Mouse (Mus musculus) spleen, adult 12 weeks (tissue): Measurements from ENCODE around the gene Itga8.

Experiments used
- DNase-seq: peaks from one replicate; pipeline ENCODE4 v3.0.0; 2022; ENCODE audit warnings: low spot score

The Itga8 gene

DNA sequence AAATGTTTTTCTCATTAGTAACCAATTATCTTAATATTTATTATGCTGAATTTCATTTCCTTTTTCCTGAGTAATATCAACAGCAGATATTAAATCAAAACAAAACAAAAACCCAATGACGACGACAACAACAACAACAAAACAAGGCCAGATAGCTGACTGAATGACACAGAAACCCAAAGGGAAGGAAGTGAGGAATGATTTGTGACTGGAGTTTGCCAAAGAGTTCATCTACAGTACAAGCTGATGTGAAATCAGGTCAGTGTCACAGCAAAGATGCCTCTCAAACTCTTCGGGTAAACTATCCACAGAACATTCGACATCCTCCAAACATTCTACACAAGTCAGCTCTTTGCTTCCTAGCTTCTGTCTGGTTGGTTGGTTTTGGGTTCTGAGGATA lies 104.0 kb downstream of the Itga8 start:
- DNase-seq, result no peak

DNA sequence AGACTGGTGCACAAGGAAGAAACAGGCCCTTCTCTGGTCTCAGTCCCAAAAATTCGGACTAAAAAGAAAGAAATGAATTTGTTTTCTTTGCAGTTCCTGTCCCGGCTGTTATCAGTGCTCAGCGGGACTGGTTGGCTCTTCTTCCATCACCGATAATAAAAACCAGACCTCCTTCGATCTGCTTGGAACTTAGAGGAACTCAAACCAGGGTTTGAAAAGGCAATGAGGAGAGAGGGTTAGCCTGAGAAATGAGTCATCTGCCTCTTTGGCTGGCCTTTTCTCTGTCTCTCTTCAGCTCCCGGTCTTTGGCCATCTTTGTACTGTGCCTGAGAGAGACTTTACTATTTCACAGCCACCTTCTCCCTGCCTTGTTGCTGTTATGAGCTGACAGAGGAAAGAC lies 112.7 kb downstream of the Itga8 start:
- no peak for DNase-seq

DNA sequence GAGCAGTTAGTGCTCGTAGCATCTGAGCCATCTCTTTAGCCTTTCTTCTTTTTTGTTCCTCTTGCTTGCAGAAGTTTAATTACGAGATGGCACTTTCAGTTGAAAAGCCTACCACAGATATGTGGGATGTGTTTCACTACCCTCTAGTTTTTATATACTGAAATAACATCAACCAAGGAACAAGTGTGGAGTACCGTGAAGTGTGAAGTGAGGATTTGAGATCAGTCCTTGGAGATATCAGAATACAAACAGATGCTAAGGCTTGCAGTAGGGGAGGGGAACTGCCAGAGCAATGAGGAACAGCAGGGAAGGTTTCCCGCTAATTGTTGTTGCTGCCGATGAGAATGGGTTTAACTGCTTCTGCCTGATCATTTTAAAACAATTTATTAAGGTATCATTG lies 114.1 kb downstream of the Itga8 start:
- DNase-seq, result no peak

DNA sequence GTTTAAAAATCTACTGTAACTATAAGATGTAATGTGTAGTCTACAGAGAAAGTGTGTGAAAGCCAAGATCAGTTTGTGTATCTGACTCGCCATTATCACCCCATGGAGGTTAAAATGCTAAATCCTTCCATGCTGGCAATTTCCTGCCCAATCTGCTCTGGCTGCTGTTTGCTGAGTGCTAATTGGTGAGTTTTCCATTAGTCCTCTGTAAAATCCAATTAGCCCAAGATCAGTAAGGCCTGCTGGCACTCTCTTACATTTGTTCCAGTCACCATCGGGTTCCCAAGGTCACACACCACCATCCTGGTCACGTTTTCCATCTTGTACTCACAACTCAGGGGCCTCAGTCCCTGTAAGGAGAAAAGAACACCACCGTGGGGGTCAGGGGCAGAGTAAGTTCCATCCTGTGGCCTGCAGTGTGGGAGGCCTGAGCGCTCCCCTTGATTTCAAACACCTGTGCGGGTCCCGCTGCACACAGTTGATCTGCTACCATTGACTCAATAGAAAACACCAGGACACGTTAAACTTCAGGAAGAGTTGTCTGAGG lies 119.2 kb downstream of the Itga8 start:
- DNase-seq, result no peak

DNA sequence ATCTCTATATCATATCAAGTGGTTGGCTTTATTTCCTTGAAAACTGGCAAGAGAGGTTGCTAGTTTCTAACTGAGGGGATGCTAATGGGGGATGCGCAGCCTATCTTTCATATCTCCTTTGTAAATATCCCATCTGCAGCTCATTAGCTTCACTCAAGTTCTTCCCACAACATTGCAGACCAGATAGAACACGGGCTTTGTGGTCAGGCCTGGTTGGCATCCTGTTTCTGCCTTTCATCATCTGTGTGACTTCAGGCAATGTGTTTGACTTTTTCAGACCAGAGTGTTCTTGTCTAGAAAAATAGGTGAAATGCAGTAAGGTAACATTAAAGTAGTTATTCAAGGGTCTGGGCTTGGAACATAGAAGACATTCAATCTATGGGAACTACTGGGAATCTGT lies 121.1 kb downstream of the Itga8 start:
- no peak for DNase-seq

DNA sequence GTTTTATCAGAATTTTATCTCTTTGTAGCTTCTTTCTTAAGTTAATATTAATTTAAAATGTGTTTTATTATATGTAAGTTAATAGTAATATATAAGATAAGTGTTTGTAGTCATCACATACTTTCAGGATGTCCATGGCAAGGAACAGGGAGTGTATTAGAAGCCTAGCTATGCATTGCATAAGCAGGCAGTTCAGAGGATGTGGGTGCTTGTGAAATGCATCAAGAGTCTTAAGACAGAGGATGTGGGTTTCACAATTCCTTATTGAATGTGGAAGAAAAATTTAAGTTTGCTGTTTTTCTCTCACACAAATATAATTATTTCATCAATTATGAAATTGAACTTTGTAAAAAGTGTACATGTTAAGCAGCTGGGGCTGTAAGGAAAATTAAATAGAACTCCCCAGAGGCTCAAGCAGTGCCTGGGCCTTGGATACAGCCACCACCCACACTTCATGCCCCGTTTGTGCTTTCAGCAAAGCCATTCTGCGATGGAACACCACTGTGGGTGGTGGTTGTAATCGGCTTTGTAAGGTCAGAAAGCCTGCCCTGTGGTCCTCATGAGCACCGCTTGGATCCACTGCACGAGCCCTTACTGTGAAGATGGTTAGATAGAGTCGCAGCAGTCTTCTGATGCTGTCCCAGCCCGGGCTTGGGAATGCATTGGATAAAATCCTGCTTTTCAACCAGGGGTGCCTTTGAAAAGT lies 126.8 kb downstream of the Itga8 start:
- no peak for DNase-seq

DNA sequence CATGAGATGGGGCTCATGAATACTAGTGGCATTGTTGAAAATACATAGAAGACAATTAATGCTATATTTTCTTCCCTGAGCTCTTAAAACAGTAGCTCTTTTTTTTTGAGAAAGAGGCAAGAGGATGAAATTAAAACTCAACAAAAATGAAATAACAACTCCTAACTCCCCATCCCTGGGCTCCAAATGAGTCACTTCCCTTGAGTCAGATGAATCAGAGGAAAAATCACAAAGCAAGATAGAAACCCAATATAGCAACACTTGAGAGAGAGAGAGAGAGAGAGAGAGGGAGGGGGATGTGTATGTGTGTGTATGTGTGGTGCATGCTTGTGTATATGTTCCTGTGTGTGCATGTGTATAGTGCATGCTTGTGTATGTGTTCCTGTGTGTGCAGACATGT lies 131.5 kb downstream of the Itga8 start:
- DNase-seq, result no peak

DNA sequence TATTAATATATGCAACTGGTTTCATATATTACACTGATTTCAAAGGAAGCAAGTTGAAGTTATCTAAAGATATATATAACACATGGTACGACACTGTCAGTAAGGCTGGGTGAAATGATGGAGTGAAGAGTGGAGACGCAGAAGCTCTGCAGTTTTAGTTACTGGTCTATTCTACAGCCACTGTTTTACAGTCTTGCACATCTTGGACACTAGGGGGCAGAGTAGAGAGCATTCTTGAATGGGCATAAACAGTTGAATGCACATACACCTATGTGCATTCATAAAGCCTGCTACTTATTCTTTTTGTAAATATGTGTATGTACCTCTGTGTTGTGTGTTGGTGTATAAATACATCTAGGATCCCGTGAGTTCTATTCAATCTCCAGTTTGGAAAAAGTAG lies 141.2 kb downstream of the Itga8 start:
- DNase-seq, result no peak

DNA sequence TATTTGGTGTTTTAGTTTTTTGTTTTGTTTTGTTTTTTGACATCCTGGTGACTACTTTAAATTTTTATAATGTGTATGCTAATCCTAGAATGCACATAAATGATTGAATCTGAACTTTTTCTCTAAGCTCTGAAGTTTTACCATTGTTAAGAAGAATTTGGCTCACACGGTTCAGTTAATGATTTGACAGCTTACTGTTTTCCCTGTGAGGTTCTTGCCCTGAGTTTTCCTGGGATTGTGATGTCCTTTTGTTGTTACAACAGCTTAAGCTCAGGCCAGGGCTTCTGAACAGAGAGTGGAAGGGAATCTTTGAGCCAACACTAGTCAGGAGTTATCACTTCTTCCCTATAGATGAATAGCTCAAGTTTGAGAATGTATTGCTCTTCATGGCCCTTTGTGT lies 144.7 kb downstream of the Itga8 start:
- DNase-seq, result no peak

DNA sequence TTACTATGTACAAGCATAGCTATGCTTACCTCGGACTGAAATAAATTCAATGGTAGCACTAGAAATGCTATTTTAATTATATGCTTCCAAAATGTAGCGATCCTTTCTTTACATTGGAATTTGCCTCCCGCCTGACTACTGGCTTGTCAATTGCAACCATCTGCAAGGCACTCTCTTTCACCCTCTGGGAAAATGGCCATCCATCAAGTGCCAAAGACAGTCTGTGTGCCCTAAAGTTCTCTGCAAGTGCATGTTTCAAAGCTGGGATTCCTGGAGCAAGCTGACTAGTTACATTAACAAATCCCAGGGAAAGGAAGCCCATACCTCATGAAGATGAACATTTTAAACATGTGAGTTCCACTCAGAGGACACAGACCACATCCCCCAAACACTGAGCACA lies 145.3 kb downstream of the Itga8 start:
- no peak for DNase-seq

DNA sequence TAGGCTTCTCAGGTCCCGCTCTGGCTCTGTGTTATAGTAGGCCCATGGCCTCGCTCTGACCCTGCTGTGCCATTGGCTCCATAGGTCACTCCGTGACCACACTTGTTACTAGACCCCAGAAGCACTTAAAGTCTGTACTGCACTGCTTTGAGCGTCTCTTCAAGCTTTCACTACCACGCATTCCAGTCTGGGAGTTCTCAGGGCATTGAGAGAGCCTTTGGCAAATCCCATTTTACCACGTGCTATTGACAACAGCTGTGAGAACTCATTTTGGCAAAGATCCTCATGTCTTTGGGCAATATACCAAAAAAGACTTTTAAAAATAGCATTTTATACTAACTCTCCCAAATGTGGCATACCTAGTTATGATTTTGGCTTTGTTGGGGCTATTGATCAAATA lies 147.0 kb downstream of the Itga8 start:
- no peak for DNase-seq

DNA sequence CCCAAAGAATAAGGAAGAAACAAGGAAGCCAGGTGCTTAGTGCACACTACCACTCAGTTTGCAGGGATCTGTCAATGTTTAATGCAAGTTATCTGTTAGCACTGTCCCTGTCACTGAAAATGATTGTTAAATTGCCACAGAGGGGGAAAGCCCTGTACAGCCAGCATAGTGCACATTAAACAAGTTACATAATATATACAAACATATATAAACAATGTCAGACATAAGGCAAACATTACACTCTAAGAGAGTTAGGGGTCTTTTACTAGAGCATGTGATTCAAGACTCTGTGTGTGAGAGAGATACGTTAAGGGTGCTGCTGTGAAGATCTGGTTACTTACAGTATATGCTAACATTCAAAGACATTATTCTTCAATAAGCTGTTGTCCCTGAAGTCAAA lies 148.2 kb downstream of the Itga8 start:
- no peak for DNase-seq

DNA sequence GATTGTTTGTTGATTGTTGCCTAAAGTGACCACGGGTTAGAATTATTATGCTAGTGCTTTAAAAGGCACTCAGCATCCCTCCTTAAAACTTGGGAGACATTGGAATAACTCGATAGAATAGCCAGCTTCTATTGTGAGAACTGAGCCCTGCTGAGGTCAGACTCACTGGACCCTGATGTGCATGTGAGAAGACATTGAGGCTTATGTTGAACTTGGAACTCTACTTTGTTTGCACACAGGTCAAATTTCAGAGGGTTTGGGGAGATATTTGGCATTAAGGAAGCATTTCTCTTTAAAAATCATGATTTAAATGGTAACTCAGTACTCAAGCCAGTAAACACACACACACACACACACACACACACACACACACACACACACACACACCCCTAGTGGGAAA lies 153.8 kb downstream of the Itga8 start:
- no peak for DNase-seq

DNA sequence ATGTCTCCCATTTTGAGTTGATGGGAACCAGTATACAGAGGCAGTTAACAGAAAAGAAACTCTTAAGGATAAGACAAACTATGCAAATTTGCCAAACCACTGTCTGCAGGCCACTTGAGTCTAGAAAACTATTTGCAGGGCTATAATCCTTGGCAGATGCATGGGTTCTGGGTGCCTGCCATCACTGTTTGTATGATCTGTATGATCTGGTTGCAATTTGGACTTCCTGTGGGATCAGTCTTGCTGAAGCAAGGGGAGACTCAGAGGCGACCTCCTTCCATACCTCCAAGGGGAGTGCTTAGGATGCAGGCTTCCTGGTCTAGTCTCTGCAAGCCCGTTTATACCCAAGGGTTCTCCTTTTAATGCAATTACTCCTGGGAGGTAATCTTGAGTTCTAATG lies 155.1 kb downstream of the Itga8 start:
- no peak for DNase-seq

DNA sequence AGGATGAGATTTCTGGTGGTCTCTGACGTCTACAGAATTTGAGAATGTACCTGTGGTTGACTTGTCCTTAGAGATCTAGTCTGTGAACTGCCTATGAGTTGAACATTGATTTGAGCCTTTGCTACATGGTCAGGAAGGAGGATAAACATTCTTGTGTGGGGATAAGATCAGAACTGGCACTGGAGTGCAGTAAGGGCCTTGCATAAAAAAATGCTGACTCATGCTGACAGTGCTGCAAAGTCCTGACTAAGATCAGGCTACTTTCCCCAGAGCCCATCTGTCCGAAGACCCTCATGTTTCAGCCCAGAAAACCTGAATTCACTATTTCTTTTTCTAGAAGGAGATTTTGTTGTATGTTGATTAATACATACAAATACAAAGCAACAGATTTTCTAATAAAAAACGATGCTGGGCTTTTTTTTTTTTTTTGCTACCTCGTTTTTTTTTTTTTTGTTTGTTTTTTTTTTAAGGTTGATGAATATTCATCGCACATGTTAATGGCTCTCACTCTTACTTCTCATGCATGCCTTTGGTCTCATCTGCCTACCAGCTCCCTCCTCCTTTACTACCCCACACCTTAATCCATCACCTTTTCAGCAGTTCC lies 162.9 kb downstream of the Itga8 start:
- no peak for DNase-seq

DNA sequence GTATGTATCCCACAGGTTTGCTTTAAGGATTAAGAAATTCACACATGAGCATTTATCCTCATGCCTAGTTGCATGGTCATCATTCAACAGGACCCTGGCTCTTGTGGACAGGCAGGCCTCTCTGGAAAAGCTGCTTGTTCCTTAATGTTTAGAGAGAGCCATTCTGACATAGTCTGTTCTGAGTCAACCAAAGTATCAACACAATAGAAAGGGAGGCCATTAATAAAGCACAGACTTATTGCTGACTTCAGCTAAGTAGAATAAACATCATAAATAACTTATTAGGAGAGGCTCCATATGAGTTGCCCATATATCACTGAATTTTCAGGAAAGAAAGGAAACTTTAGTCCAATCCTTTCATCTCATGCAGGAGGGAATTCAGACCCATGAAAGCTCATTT lies 175.1 kb downstream of the Itga8 start:
- no peak for DNase-seq

DNA sequence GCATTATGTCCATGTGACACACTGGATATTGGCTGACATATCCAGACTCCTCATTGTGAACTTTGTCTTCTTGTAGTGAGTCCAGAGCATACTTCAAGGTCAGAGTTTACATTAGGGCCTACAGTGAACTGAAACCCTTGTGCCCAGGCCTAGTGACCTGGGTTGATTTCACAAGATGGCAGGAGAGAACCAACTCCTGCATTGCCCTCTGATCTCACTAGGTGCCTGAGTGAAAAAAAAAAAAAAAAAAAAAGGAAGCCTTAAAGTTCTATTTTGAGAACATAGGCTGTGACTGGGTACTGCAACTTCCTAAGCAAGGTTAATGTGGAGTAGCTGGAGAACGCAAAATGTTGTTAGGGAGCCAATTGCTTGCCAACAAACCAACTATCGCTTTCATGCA lies 186.2 kb downstream of the Itga8 start:
- DNase-seq, result no peak

DNA sequence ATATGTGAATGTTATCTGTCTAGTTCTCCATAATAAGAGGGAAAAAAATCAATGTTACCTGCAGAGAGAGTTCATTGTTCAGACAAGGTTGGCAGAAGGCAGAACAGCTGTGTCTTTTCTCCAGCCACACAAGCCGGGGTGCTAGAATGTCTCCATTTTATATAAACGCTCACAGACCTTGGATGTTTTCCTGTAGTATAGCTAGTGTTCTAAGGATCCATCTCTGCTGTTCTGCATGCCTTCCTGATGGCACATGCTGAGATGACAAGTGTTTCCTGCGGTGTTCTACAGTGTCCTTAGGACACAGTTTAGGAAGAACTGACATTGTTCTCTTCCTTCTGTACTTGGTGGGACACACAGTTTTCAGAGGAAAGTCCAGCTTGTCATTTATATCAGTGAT lies 192.4 kb downstream of the Itga8 start:
- no peak for DNase-seq

DNA sequence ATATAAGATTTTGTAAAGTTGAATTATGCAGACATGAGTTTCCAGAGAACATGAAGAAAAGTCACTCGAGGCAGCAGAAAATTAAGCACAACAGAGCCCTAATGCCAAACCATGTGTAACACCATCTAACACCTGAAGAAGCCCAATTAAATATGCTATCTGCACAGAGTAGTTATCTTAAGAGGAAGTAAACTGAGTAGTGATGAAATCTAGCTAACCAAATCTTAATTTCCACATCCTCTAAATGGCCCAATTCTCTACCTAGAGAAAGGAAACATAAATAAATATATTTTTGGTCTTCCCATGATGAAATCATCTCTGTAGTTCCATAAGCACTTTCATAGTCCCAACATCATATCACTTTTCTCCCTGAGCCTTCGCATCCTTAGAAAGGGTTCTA lies 193.4 kb downstream of the Itga8 start:
- DNase-seq, result no peak

DNA sequence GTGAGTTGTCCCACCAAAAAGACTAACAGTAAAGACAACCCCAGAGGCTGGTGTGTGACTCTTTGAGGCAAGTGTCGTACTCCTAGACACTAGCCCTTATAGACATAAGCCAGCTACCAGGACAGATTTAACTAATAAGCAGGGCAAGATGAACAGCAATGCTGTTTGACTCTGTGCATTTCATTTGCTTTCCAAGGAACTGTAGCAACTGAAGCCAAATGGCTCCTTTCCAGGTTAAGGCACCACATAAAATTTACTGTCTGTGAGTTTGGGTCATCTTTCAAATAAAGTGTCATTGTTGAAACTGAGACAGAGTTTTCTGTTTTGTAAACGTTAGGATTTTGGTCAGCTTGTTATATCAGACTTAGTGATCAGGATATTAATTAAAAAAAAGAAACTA lies 194.5 kb downstream of the Itga8 start:
- DNase-seq, result no peak

DNA sequence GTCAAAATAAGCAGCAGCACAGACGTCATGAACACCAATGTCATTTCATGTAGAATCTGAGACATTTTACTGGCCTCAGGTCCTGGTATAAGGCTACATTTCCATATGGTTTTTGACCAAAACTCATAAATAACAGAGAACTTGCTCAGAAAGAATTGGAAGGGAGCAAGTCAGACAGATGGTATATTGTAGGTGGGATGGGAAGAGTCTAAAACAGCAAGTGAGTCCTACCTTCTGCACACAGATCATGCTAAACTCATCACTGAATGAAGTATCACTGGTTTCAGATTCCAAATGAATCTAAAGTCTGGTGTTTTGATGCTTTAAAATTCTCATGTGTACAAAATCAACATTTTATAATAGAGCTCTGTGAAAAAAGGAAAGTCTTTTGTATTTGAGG lies 198.5 kb downstream of the Itga8 start:
- no peak for DNase-seq

DNA sequence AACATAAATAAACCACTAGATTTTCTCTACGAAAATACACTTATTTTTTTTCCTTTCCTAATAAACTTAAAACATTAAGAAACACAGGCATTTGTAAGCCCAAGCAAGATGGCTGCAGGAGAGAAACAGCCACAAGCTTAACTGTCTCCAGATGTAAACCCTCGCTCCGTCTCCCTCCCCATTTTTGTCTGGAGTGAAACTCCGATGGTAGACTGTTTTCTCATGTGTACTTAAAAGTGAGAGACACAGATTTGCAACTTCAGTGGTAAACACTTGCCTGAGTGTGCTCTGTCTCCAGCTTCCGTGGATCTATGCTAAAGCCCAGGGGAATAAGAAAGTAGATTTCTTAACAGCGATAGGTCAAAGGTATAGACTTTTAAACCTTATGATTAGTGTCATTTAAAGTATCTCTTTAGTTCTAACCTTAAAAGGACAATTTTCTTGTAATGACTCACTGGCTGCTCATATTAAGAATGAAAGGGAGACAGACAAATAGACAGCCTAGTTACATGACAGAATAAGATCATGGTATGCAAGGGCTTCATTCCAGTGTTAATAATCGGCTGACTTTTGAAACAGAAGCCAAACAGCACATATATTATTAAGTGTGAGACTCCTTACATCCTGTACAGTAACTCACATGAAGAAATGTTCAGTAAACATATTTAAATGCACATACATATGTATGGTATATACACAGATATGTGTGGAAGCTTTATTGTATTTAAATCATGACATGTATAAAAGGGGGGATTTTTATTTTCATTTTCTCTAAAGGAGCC lies 209.3 kb downstream of the Itga8 start:
- no peak for DNase-seq

DNA sequence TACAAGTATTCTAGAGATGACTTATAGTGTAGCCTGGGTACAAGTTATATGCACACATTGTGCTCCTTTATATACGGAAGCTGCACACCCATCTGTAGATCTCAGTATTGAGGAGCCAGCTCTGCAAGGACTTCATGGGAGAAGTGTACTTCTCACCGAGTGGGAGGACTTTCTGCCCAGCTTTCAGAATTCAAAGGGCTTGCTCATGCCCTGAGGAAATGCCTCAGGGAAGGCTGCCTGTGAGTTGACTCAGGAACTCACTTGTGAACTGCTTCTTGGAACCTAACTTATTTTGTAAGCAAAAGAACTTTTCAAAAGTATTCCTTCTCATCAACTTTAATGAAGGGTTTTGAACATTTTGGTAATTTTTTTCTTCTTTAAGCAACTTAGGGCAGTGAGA lies 210.7 kb downstream of the Itga8 start:
- DNase-seq, result no peak
